Mouse (Mus musculus) lung, embryonic 14.5 days (tissue): ENCODE measurements at regions not wholly inside any gene's neighbourhood (a gene's known extent, or its start where the extent isn't known, plus 50 kb on each side); places are given as distances from the start of the nearest gene placed in this dataset.

Experiments used
- ATAC-seq: fragments of 200-750 bp; cut with Nextera tagmentation; 2 replicates; pipeline ENCODE4 v1.8.0; 2017; ENCODE audit warnings: mild to moderate bottlenecking, moderate TSS enrichment, moderate library complexity; ENCODE audit not compliant: insufficient read depth
- DNase-seq: peaks from one replicate; pipeline ENCODE4 v3.0.0-alpha.2; 2015
- H3K27ac ChIP-seq: fragments of 300-500 bp; sonication (generic); 2 replicates; pipeline ENCODE4 v1.5.1; 2014; ENCODE audit warnings: low read depth, mild to moderate bottlenecking, moderate library complexity
- H3K27me3 ChIP-seq: fragments of 300-500 bp; sonication (generic); 2 replicates; pipeline ENCODE4 v1.6.1; 2014; ENCODE audit warnings: low read length, control low read depth; ENCODE audit not compliant: insufficient read depth
- H3K36me3 ChIP-seq: fragments of 300-500 bp; sonication (generic); 2 replicates; pipeline ENCODE4 v1.6.1; 2014; ENCODE audit warnings: control low read depth; ENCODE audit not compliant: insufficient read depth
- H3K4me1 ChIP-seq: fragments of 300-500 bp; sonication (generic); 2 replicates; pipeline ENCODE4 v1.6.1; 2014; ENCODE audit warnings: antibody characterized with exemption, control low read depth; ENCODE audit not compliant: insufficient read depth
- H3K4me2 ChIP-seq: fragments of 300-500 bp; sonication (generic); 2 replicates; pipeline ENCODE4 v1.6.1; 2014; ENCODE audit warnings: mild to moderate bottlenecking
- H3K4me3 ChIP-seq: fragments of 300-500 bp; sonication (generic); 2 replicates; pipeline ENCODE4 v1.5.1; 2014; ENCODE audit warnings: low read depth, low read length
- H3K9ac ChIP-seq: fragments of 300-500 bp; sonication (generic); 2 replicates; pipeline ENCODE4 v1.6.1; 2014
- H3K9me3 ChIP-seq: fragments of 300-500 bp; sonication (generic); 2 replicates; pipeline ENCODE4 v1.6.1; 2016; ENCODE audit warnings: low read depth, low read length, control low read depth
- CTCF ChIP-seq: IDR thresholded peaks from 2 replicates; pipeline ENCODE4 v1.5.1; 2016; ENCODE audit warnings: antibody characterized with exemption, low read depth
- WGBS: fragments of 180-500 bp; shearing (Covaris S2); extraction: QIAGEN DNeasy Blood & Tissue Kit; methylation state at CpG from one replicate; pipeline ENCODE4 v1.1.7; 2014; 5-methylcytosine and 5-hydroxymethylcytosine counted together

- Histone ChIP-seq H3K9me3 (no peaks in the 10 kb centered on the region), H3K36me3 (no peaks in the 10 kb centered on the region), H3K27me3 (no peaks in the 10 kb centered on the region), H3K27ac (no peak overlapping the region), H3K4me1 (no peaks in the 10 kb centered on the region), H3K9ac (no peak overlapping the region), H3K4me2 (no peak overlapping the region), H3K4me3 (no peak overlapping the region)
- DNase-seq (no peak), ATAC-seq (no peak)
- no peak for TF ChIP-seq CTCF
- 82% methylated on average over 3 of the region's 3 CpGs for WGBS
These were observed 107.2 kb upstream of the Eepd1 start for GRCm38 (mm10) chr9:25374161-25374560.

- ATAC-seq (no peak), DNase-seq (no peak)
- Histone ChIP-seq H3K4me3 (no peak overlapping the region), H3K4me1 (no peaks in the 10 kb centered on the region), H3K4me2 (no peak overlapping the region), H3K27ac (no peak overlapping the region), H3K27me3 (no peaks in the 10 kb centered on the region), H3K9ac (no peak overlapping the region), H3K36me3 (no peaks in the 10 kb centered on the region), H3K9me3 (no peaks in the 10 kb centered on the region)
- 28% methylated on average over 1 of the region's 1 CpGs for WGBS
- no peak for TF ChIP-seq CTCF
These were observed 105.1 kb upstream of the Eepd1 start for GRCm38 (mm10) chr9:25376209-25376608.

GRCm38 (mm10) chr9:25377771-25378747, 103.3 kb upstream of the Eepd1 start:
- WGBS: 48% methylated on average over 12 of the region's 12 CpGs
- H3K27me3 ChIP-seq: no peaks in the 10 kb centered on the region

GRCm38 (mm10) chr9:25385333-25385732, 96.0 kb upstream of the Eepd1 start:
- no peak for ATAC-seq
- Histone ChIP-seq H3K27me3 (no peaks in the 10 kb centered on the region), H3K4me1 (no peaks in the 10 kb centered on the region), H3K9me3 (no peaks in the 10 kb centered on the region), H3K4me2 (no peak overlapping the region), H3K9ac (no peak overlapping the region), H3K4me3 (no peak overlapping the region), H3K27ac (no peak overlapping the region), H3K36me3 (no peaks in the 10 kb centered on the region)
- DNase-seq: peak; percentile 5
- TF ChIP-seq CTCF: no peak

More at GRCm38 (mm10) chr9:25377771-25378747, 103.3 kb upstream of the Eepd1 start:
- DNase-seq (peak; percentile 10), ATAC-seq (no peak)
- Histone ChIP-seq H3K4me3 (no peak overlapping the region), H3K36me3 (no peaks in the 10 kb centered on the region), H3K4me1 (no peaks in the 10 kb centered on the region), H3K4me2 (no peak overlapping the region), H3K27ac (no peak overlapping the region), H3K9ac (no peak overlapping the region), H3K9me3 (no peaks in the 10 kb centered on the region)
- no peak for TF ChIP-seq CTCF

- Histone ChIP-seq H3K4me3 (no peak overlapping the region), H3K4me1 (no peaks in the 10 kb centered on the region), H3K27me3 (no peaks in the 10 kb centered on the region), H3K9ac (no peak overlapping the region), H3K9me3 (no peaks in the 10 kb centered on the region), H3K27ac (no peak overlapping the region), H3K4me2 (no peak overlapping the region), H3K36me3 (no peaks in the 10 kb centered on the region)
- 68% methylated on average over 4 of the region's 4 CpGs for WGBS
- DNase-seq (no peak), ATAC-seq (no peak)
- no peak for TF ChIP-seq CTCF
These were observed 93.3 kb upstream of the Eepd1 start for GRCm38 (mm10) chr9:25387876-25388650.

GRCm38 (mm10) chr9:25389351-25389750, 92.0 kb upstream of the Eepd1 start:
- no peak for TF ChIP-seq CTCF
- H3K9me3 ChIP-seq: no peaks in the 10 kb centered on the region
- 68% methylated on average over 3 of the region's 3 CpGs for WGBS
- H3K4me3 ChIP-seq: no peak overlapping the region
- no peak for DNase-seq
- H3K27me3 ChIP-seq: no peaks in the 10 kb centered on the region
- H3K9ac ChIP-seq: no peak overlapping the region
- H3K27ac ChIP-seq: no peak overlapping the region
- H3K4me1 ChIP-seq: no peaks in the 10 kb centered on the region
- no peak overlapping the region for H3K4me2 ChIP-seq
- ATAC-seq: no peak
- no peaks in the 10 kb centered on the region for H3K36me3 ChIP-seq
